Mouse (Mus musculus): ENCODE data around the gene Vapb.

Vapb gene

GRCm38 (mm10) chr2:173739107-173739506 lies 1.8 kb downstream of the Vapb start:
- DNase-seq = no peak

- DNase-seq = no peak
Observed at GRCm38 (mm10) chr2:173742090-173742489, 4.8 kb downstream of the Vapb start.

- DNase-seq = no peak
Observed at GRCm38 (mm10) chr2:173742744-173743143, 5.4 kb downstream of the Vapb start.

GRCm38 (mm10) chr2:173744070-173744815 lies 6.9 kb downstream of the Vapb start:
- no peak for DNase-seq

- DNase-seq = no peak
Observed at GRCm38 (mm10) chr2:173748961-173749659, 11.8 kb downstream of the Vapb start.

GRCm38 (mm10) chr2:173755433-173756144 lies 18.3 kb downstream of the Vapb start:
- DNase-seq = no peak

- DNase-seq = no peak
Observed at GRCm38 (mm10) chr2:173757624-173758155, 20.4 kb downstream of the Vapb start.

- no peak for DNase-seq
Observed at GRCm38 (mm10) chr2:173760607-173761006, 23.3 kb downstream of the Vapb start.

- DNase-seq = no peak
Observed at GRCm38 (mm10) chr2:173764629-173765028, 27.3 kb downstream of the Vapb start.

GRCm38 (mm10) chr2:173767959-173768595 lies 30.8 kb downstream of the Vapb start:
- no peak for DNase-seq

- DNase-seq = no peak
Observed at GRCm38 (mm10) chr2:173769183-173769582, 31.9 kb downstream of the Vapb start.

- DNase-seq = peak; percentile 24
Observed at GRCm38 (mm10) chr2:173770620-173771019, 33.3 kb downstream of the Vapb start.

GRCm38 (mm10) chr2:173771706-173772105 lies 34.4 kb downstream of the Vapb start:
- DNase-seq = no peak

- DNase-seq = no peak
Observed at GRCm38 (mm10) chr2:173775556-173775955, 38.2 kb downstream of the Vapb start.

GRCm38 (mm10) chr2:173776108-173776507 lies 38.8 kb downstream of the Vapb start:
- no peak for DNase-seq

- DNase-seq = no peak
Observed at GRCm38 (mm10) chr2:173780931-173781330, 43.6 kb downstream of the Vapb start.

- no peak for DNase-seq
Observed at GRCm38 (mm10) chr2:173784366-173784765, 47.1 kb downstream of the Vapb start.

- DNase-seq = no peak
Observed at GRCm38 (mm10) chr2:173784884-173785283, 47.6 kb downstream of the Vapb start.

GRCm38 (mm10) chr2:173789945-173790804 lies 52.9 kb downstream of the Vapb start:
- no peak for DNase-seq

- DNase-seq = no peak
Observed at GRCm38 (mm10) chr2:173791904-173792757, 54.8 kb downstream of the Vapb start.

- no peak for DNase-seq
Observed at GRCm38 (mm10) chr2:173794018-173794417, 56.7 kb downstream of the Vapb start.
